Mouse (Mus musculus): ENCODE results near the gene Rtl9. TPM values are rescaled to one million over a fixed set of nuclear protein-coding genes. Genes with fewer than 3 reads are reported as not detected.

The Rtl9 gene
- total RNA-seq (2021) = 1 to 10 TPM; 2.2 to 2.7 TPM

DNA sequence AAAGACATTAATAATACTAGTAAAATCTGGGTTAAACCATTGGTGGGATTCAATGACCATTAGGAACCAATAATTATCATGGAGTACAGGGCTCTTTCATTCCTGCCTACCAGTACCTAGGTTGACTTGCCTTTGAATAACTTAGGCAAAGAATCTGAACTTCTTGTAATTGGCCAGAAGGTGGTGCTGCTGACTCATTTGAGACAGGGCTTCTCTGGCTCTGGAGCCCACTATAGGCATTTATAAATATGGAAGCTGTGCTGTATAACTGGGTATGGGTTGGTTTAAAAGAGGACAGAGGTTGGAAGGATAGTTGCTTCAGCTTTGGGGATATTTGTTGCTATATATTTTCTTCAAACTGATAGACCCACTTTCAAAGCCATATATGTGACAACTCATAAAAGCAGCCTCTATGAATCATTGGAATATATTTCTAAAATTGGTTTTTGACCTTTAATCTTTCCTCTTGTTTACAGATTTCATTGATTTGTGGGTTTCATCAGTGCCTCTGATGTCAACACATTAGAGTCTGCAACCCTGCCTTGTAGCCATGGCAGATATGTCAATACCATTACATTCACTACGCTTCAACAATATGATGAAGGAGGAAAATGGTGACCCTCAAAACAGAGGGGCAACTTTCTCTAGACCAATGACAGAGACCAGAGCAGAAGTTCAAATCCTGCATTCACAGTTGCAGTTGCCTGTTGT, at the start of gene Rtl9:
Gene Rtl9 (plus strand): TSS at position 551 of the 711 bp plus-strand sequence.
- intact Hi-C loops (cut with DNase I) = loop anchor here (5.0 kb wide), 1 partner anchor 343 kb away; no protein-coding TSS in a partner anchor
- no peak for DNase-seq (ENCODE audit: extremely low spot score in 1 of 2, low spot score in 2 of 2)

DNA sequence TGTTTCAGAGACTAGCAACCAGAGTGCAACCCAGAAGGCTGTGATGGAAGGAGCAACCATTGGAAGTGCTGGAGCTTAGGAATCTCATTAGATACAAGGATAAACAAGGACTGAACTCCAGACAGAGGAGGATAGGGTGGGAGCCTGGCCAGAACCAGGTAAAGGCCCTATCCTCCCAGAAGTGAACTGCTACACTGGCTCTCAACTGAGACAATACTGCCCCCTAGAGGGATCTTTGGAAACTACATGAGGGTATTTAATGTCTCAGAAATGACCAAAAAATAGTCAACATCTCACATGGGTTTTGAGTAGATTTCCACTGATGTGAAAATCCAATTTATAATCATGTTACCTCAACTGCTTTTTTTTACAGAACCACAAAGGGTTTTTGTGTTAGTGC, 47.9 kb upstream of the Rtl9 start:
- peak in 1 of 2 experiments; percentile 7 for DNase-seq (ENCODE audit: extremely low spot score in 1 of 2, low spot score in 2 of 2)
- intact Hi-C loops (cut with DNase I) = loop anchor here (2.0 kb wide), 1 partner anchor 233 kb away; no protein-coding TSS in a partner anchor

DNA sequence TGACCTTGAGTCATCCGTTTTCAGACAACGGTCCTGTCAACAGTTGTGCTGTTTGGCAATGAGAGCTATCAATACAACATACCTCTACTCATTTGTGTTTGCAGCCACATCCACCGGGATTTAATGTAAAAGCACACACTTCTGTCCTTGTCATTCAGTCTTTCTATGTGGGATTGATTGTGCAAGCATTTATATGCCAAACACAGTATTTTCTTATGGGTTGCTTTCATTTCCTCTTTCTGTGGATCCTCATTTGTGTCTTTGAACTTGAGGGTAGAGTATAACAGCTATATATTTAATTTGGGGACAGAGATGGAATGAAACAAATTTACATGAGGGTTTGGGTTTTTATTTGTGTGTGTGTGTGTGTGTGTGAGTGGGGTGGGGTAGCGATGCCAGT, 47.5 kb upstream of the Rtl9 start:
- intact Hi-C loops (cut with DNase I) = loop anchor here (2.0 kb wide), 1 partner anchor 233 kb away; no protein-coding TSS in a partner anchor
- no peak for DNase-seq (ENCODE audit: extremely low spot score in 1 of 2, low spot score in 2 of 2)

DNA sequence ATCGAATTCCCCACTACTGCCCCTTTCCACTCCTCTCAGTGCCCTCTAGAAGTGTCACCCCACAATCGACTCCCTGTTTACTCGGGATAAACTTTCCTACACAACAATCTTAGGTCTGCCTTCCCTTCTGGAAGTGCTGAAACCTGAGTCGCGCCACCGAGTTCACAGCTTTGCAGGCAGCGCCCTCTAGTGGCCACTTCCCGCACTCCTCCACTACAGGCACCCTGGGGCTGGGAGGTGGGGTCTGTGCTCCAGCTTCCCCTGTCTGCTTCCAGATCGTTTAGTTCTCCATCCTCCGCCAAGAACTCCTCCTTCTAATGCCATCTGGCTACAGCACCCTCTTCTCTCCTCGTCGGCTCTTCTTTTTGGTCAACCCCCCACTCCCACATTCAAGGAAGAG, 40.6 kb upstream of the Rtl9 start:
- intact Hi-C loops (cut with DNase I) = loop anchor here (2.0 kb wide), 1 partner anchor 238 kb away; no protein-coding TSS in a partner anchor
- DNase-seq (ENCODE audit: extremely low spot score in 1 of 2, low spot score in 2 of 2) = peak; percentile 42 to 77

DNA sequence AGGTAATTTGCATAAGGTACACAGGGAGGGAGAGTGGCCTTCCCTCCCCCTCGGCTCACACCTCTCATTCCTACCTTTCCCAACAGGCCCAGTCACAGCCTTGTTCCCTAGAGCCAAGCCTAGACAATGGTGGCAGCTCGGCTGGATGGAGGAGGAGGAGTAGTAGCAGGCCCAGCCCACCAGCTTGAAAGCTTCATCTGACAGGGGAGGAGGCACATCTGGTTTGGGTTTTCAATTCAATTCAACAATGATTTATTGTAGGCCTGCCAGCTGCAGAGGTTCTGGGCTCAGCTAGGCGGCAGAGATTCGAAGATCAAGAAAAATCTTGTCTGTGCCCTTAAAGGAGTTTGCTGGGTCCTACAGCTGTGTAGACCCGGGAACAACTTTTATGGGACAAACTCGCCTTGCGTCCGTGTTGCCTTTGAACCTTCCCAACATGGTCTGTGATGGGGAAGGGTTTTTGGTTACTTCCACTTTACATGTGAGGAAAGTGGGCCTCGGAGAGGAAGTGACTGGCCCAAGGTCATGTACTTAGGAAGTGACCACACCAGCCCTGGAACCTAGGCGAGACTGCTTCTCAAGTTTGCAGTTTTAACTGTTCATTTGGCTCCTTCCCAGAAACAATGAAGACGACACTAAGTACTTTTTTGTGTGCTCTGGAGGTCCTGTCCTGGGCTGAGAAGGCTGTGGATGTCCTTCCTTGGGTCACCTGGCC, 36.6 kb upstream of the Rtl9 start:
- intact Hi-C loops (cut with DNase I) = no loop called here
- no peak for DNase-seq (ENCODE audit: extremely low spot score in 1 of 2, low spot score in 2 of 2)

DNA sequence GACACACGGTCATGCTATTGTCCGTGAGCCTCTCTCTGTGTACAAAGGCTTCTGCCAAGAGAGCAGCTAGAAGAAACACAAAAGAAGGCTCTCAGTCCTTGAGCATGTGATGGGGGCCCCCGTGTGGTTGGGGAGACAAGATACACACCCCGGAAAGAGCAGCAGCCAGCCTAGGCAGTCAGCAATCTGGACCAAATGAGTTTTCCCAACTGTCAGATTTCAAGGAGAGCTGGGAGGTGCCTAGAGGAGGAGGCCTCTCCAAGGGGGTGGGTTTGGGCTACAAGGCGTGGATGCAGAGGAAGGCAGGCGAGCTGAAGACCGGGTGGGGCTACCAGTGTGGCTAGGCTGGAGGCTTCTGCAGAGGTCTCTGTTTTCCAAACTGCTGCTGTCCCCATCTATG, 35.6 kb upstream of the Rtl9 start:
- intact Hi-C loops (cut with DNase I) = no loop called here
- DNase-seq (ENCODE audit: extremely low spot score in 1 of 2, low spot score in 2 of 2) = no peak

DNA sequence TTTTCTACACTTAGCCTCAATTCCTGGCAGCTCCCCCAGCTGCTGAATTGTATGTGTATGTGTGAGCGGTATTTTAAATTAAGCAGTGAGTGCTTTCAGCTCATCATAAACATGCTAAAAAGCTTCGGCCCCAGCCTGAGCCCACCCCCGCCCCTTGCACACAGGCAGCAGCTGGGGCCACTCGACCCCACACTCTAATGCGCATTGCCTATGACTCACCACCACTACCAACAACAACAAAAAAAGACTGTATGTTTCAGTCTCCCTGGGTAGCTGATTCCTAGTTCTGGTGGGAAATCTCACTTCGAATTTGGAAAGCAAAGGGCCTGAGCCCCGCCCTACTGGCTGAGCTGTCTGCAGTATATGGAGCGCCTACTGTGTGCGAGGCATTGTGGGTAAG, 35.1 kb upstream of the Rtl9 start:
- intact Hi-C loops (cut with DNase I) = no loop called here
- DNase-seq (ENCODE audit: extremely low spot score in 1 of 2, low spot score in 2 of 2) = no peak

DNA sequence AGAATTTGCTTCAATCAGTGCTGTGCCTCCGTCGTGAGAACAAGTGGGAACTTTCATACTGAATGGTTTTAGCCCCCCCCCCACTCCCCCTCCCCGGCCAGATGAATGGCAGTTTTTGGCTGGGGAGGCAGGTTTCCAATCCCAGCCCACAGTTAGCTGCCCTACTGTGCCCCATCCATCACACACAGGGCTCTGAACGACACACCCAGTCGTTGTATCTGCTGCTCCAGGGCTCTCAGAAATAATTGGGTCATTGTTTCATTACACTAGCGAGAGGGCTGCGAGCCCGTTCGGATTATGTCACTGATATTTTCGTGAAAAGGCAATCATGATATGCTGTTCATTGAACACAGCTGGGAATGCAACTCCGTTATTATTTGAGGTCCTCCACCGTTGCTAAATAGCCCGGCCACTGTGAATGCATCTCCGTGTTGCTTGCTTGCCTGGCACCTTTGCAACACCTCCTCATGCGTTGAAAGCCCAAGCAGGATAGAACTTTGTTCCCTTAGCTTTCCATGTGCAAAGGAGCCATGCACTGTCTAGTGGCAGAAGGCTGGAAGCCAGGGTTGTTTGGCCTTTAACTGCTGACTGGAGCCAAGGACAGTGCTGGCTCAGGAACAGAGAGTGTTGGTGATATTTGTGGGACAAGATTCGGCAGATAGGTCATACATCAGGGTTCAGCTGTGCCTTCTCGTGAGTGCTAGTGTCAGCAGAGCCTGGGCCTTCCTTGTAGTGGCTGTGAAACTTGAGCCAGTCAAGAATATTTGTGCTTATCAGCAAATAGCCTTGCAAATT, 32.9 kb upstream of the Rtl9 start:
- intact Hi-C loops (cut with DNase I) = no loop called here
- no peak for DNase-seq (ENCODE audit: extremely low spot score in 1 of 2, low spot score in 2 of 2)

DNA sequence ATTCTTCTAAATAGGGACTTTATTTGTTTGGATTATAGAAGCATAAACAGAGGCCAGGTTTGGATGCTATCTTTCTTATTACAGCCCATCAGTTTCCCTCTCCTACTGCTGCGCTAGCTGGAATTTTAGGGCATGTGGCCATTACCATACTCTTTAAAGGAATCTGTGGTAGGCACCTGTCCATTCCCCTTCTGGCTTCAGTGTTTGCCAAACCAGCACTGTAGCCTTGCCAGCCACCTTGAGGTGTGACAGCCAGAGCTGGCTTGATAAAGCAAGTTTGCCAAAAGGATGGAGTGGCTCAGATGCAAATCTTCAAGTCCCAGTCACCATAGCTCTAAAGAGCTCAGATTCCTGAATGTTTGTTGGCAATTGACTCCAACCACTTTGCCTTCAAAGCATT, 32.3 kb upstream of the Rtl9 start:
- intact Hi-C loops (cut with DNase I) = no loop called here
- DNase-seq (ENCODE audit: extremely low spot score in 1 of 2, low spot score in 2 of 2) = no peak

DNA sequence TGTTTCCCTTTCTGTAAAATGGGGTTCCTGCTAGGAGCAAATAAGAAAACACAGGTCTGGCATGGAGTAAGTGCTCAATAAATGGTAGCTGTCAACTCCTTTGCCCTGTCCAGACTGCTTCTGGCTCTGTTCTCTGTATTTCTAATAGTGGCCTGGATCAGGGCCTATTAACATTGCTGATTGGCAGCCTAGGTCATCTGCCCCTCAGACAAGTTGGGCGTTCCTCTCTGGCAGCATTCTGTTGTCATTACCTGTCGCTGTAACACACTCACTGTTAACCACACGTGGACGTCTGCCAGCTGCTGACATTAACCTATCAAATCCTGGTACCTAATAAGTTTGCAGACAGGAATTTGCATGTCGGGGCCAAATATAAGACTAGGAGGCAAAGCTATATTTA, 31.8 kb upstream of the Rtl9 start:
- intact Hi-C loops (cut with DNase I) = no loop called here
- DNase-seq (ENCODE audit: extremely low spot score in 1 of 2, low spot score in 2 of 2) = no peak

DNA sequence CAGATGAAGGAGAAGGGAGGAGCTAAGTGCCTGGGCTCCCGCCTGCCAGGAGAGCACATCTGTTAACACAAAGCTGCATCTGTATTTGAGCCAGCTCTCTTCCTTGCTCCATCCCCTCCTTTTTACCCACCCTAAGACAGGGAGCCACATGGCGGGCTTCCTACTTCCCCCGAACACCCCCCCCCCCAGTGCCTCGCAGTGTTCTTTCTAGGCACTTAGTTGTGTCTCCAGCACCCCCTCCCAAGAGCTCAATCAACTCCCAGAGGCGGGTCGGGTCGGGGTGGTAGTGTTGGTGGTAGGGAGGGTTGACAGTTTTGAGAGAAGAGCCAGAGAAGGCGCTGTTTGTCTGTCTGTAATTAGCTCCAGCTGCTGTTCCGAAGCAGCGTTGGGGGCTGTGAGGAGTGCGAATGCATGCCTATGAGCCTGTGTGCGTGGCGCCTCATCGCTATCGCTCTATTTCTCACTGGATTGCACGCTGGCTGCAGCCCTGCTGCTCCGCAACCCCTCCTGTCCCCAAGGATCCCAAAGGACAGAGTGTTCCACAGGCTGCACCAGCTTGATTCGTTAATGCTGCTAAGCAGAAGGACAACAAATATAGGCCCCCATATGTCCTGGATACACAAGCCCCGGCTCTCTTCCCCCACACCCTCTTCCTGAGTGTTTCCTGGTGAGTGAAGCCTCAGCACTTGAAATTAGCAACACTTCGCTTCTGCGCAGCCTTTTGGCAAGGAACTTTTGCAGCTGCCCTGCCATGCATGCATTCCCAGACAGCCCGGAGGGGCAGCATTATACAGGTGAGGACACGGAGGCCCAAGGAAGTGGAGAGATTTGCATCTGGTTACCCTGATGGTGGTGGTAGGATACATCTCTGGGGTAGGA, 18.7 kb upstream of the Rtl9 start:
- no peak for DNase-seq (ENCODE audit: extremely low spot score in 1 of 2, low spot score in 2 of 2)
- intact Hi-C loops (cut with DNase I) = no loop called here

DNA sequence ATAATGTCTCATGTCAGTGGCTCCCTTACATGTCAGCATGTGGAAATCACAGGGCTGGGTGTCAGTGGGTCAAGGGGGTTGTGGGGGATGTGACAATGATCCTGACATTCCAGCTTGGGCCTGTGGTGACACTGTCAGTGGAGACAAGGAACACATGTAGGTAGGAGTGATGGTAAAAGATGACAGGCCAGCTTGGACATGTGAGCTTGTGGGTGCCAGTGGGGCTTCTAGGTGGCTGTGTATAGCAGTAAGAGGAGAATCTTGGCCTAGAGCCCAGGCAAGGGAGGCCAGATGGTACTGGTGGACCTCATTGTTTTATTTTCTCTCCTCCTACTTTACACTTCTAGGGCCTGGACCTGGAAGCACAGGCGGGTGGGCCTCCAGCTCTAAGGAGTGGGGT, 16.7 kb upstream of the Rtl9 start:
- DNase-seq (ENCODE audit: extremely low spot score in 1 of 2, low spot score in 2 of 2) = no peak
- intact Hi-C loops (cut with DNase I) = no loop called here

DNA sequence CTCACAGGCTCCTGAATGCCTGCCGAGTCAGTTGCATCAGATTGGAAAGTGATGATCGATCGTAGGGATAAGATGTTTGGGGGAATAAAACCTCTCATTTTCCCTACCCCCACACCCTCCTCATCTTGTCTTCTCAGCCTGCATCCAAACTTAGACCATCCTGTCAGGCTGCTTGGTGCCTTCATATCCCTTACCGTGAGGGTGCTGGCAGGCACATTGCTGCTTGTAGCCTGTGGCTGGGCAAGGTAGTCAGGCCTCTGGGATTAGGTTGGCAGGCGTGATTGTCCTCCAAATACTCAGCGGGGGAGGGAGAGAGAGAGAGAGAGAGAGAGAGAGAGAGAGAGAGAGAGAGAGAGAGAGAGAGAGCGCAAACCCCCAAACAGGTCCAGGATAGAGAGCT, 11.2 kb upstream of the Rtl9 start:
- intact Hi-C loops (cut with DNase I) = no loop called here
- no peak for DNase-seq (ENCODE audit: extremely low spot score in 1 of 2, low spot score in 2 of 2)

DNA sequence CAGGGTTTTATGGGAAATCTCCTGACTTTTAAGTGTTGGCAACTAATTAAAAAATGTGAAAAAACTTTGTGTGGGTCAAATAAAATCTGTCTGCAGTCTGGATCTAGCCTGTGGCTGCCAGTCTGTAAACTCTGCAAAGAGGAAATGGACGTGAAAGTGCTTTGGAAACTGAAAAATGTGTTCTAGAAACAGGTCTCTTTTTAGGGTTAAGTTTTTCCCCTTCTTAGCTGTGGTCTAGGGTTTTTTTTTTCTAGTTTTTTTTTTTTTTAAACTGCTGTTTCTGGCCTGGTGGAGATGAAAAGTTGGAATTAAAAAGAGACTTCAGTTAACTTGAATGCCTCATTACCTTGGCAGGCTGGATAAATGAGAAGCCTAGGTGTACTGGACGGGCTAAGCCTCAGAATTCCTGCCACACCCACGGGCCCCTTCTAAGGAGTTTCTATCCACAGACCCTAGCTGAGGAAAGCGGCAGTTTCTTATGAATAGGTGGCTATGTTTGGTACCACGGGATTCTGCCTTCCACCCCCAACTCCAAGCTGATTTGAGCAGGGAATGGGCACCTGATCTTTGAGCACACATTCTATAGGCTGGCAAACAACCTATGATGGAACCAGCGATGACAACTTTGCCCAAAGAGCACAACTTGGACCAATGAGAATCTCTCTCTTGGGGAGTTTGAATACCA, 8.3 kb upstream of the Rtl9 start:
- no peak for DNase-seq (ENCODE audit: extremely low spot score in 1 of 2, low spot score in 2 of 2)
- intact Hi-C loops (cut with DNase I) = no loop called here

DNA sequence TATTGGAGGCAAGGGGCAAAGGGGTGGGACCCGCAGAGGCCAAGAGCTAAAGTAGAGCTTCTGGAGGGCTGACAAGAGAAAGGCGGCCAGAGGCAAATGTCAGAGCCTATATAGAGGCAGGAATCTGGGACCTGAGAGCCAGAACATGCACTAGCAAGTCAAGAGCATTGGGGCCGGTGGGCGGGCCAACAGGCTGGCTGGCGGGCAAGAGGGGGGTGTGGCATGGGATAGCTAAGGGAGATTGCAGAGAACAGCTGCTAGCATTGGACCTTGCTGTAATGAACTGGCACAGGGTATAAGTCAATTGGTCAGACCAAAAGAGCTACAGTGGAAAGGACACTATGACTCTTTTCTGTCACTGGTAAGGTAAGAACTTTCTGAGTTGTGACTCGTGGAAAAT, 1.8 kb upstream of the Rtl9 start:
- intact Hi-C loops (cut with DNase I) = loop anchor here (5.0 kb wide), 1 partner anchor 345 kb away; no protein-coding TSS in a partner anchor
- DNase-seq (ENCODE audit: extremely low spot score in 1 of 2, low spot score in 2 of 2) = no peak

DNA sequence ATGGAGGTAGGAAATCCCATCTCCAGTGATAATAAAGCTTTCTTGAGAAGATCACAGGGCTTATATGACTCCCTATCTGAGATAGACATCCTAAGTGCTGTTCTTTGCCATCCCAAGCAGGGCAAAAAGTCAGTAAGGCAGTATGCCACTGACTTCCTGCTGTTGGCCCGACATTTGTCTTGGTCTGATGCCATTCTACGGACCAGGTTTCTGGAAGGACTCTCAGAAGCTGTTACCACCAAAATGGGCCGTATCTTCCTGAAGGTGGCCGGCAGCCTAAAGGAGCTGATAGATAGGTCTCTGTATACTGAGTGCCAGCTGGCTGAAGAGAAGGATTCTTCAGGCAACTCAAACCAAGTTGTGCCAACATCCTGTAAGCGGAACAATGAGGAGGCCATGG, 3.8 kb downstream of the Rtl9 start:
- intact Hi-C loops (cut with DNase I) = loop anchor here (10.0 kb wide), 1 partner anchor 172 kb away; no protein-coding TSS in a partner anchor

DNA sequence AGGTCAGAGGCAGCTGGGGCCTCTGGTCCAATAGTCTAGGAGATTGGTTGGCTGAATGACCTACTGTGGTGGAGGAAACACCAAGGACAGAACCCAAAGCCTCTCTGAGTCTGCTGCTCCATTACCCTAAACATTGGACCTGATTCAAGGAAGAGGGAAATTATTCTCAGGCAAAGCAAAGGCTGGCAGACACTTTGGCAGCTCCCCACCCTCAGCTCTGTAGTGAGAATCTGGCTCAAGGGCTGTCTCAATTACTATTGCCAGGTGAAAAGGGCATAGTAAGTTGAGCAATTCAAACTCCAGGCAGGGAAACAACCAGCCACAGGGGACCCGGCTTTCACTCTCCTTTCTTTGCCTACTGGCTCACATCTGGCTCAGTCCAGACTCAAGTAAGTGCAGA, 6.5 kb downstream of the Rtl9 start:
- intact Hi-C loops (cut with DNase I) = loop anchor here (10.0 kb wide), 1 partner anchor 169 kb away; no protein-coding TSS in a partner anchor
- no peak for DNase-seq (ENCODE audit: extremely low spot score in 1 of 2, low spot score in 2 of 2)

More for the DNA sequence above, 3.8 kb downstream of the Rtl9 start:
- no peak for DNase-seq (ENCODE audit: extremely low spot score in 1 of 2, low spot score in 2 of 2)

DNA sequence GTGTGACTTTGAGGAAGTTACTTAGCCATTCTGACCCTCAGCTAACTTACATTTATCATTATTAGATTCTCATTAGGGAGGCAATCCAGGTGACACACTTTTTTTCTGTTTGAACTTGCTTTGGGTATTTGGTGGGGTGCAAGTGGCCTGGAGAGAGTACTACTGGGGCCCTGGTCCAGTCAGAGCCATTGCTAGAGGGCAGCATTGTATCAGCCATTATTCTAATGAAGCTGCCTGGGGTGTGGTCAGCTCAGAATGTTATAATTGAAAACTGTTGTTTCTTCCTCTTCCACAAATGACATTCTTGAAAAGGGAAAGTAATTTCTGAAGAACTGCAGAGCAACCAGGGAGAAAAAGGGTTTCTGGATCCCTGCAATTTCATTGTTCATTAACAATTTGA, 13.2 kb downstream of the Rtl9 start:
- DNase-seq (ENCODE audit: extremely low spot score in 1 of 2, low spot score in 2 of 2) = no peak
- intact Hi-C loops (cut with DNase I) = no loop called here

All from left cerebral cortex, postnatal 10 days (tissue).